Mouse (Mus musculus): ENCODE measurements at regions not wholly inside any gene's neighbourhood (a gene's known extent, or its start where the extent isn't known, plus 50 kb on each side); places are given as distances from the start of the nearest gene placed in this dataset.

- DNase-seq (ENCODE audit: low spot score in 2 of 2): no peak
Measured at GRCm38 (mm10) chr13:57186168-57186567, 290.4 kb upstream of the Trpc7 start.

GRCm38 (mm10) chr13:57170180-57170579 is 274.4 kb upstream of the Trpc7 start:
- DNase-seq (ENCODE audit: low spot score in 2 of 2): no peak

GRCm38 (mm10) chr13:57169621-57170020 is 273.8 kb upstream of the Trpc7 start:
- DNase-seq (ENCODE audit: low spot score in 2 of 2): no peak

- DNase-seq (ENCODE audit: low spot score in 2 of 2): no peak
Measured at GRCm38 (mm10) chr13:57165367-57165766, 269.6 kb upstream of the Trpc7 start.

- no peak for DNase-seq (ENCODE audit: low spot score in 2 of 2)
Measured at GRCm38 (mm10) chr13:57152787-57153186, 257.0 kb upstream of the Trpc7 start.

GRCm38 (mm10) chr13:57147623-57148022 is 251.8 kb upstream of the Trpc7 start:
- DNase-seq (ENCODE audit: low spot score in 2 of 2): no peak

- no peak for DNase-seq (ENCODE audit: low spot score in 2 of 2)
Measured at GRCm38 (mm10) chr13:57146708-57147107, 250.9 kb upstream of the Trpc7 start.

- no peak for DNase-seq (ENCODE audit: low spot score in 2 of 2)
Measured at GRCm38 (mm10) chr13:57145782-57146181, 250.0 kb upstream of the Trpc7 start.

GRCm38 (mm10) chr13:57142851-57143250 is 247.1 kb upstream of the Trpc7 start:
- DNase-seq (ENCODE audit: low spot score in 2 of 2): no peak

GRCm38 (mm10) chr13:57142441-57142840 is 246.6 kb upstream of the Trpc7 start:
- no peak for DNase-seq (ENCODE audit: low spot score in 2 of 2)

- DNase-seq (ENCODE audit: low spot score in 2 of 2): no peak
Measured at GRCm38 (mm10) chr13:57115936-57116335, 220.1 kb upstream of the Trpc7 start.

- no peak for DNase-seq (ENCODE audit: low spot score in 2 of 2)
Measured at GRCm38 (mm10) chr13:57107956-57108355, 212.2 kb upstream of the Trpc7 start.

- DNase-seq (ENCODE audit: low spot score in 2 of 2): no peak
Measured at GRCm38 (mm10) chr13:57099601-57100000, 203.8 kb upstream of the Trpc7 start.

GRCm38 (mm10) chr13:57091886-57092285 is 196.1 kb upstream of the Trpc7 start:
- no peak for DNase-seq (ENCODE audit: low spot score in 2 of 2)

GRCm38 (mm10) chr13:57089381-57090075 is 193.7 kb upstream of the Trpc7 start:
- no peak for DNase-seq (ENCODE audit: low spot score in 2 of 2)

- no peak for DNase-seq (ENCODE audit: low spot score in 2 of 2)
Measured at GRCm38 (mm10) chr13:57087966-57088365, 192.2 kb upstream of the Trpc7 start.

- DNase-seq (ENCODE audit: low spot score in 2 of 2): no peak
Measured at GRCm38 (mm10) chr13:57087398-57087797, 191.6 kb upstream of the Trpc7 start.

GRCm38 (mm10) chr13:57083751-57084150 is 188.0 kb upstream of the Trpc7 start:
- no peak for DNase-seq (ENCODE audit: low spot score in 2 of 2)

GRCm38 (mm10) chr13:57070479-57070878 is 174.7 kb upstream of the Trpc7 start:
- no peak for DNase-seq (ENCODE audit: low spot score in 2 of 2)

- no peak for DNase-seq (ENCODE audit: low spot score in 2 of 2)
Measured at GRCm38 (mm10) chr13:57061656-57062055, 165.9 kb upstream of the Trpc7 start.

- DNase-seq (ENCODE audit: low spot score in 2 of 2): no peak
Measured at GRCm38 (mm10) chr13:57061074-57061473, 165.3 kb upstream of the Trpc7 start.

GRCm38 (mm10) chr13:57056786-57057185 is 161.0 kb upstream of the Trpc7 start:
- DNase-seq (ENCODE audit: low spot score in 2 of 2): no peak

- DNase-seq (ENCODE audit: low spot score in 2 of 2): no peak
Measured at GRCm38 (mm10) chr13:57055409-57056195, 159.8 kb upstream of the Trpc7 start.
